Mouse (Mus musculus) lung, embryonic 14.5 days (tissue): ENCODE measurements at regions not wholly inside any gene's neighbourhood (a gene's known extent, or its start where the extent isn't known, plus 50 kb on each side); places are given as distances from the start of the nearest gene placed in this dataset.

ENCODE experiments used
- ATAC-seq: fragments of 200-750 bp; cut with Nextera tagmentation; 2 replicates; pipeline ENCODE4 v1.8.0; 2017; ENCODE audit warnings: mild to moderate bottlenecking, moderate TSS enrichment, moderate library complexity; ENCODE audit not compliant: insufficient read depth
- DNase-seq: peaks from one replicate; pipeline ENCODE4 v3.0.0-alpha.2; 2015
- H3K27ac ChIP-seq: fragments of 300-500 bp; sonication (generic); 2 replicates; pipeline ENCODE4 v1.5.1; 2014; ENCODE audit warnings: low read depth, mild to moderate bottlenecking, moderate library complexity
- H3K27me3 ChIP-seq: fragments of 300-500 bp; sonication (generic); 2 replicates; pipeline ENCODE4 v1.6.1; 2014; ENCODE audit warnings: low read length, control low read depth; ENCODE audit not compliant: insufficient read depth
- H3K36me3 ChIP-seq: fragments of 300-500 bp; sonication (generic); 2 replicates; pipeline ENCODE4 v1.6.1; 2014; ENCODE audit warnings: control low read depth; ENCODE audit not compliant: insufficient read depth
- H3K4me1 ChIP-seq: fragments of 300-500 bp; sonication (generic); 2 replicates; pipeline ENCODE4 v1.6.1; 2014; ENCODE audit warnings: antibody characterized with exemption, control low read depth; ENCODE audit not compliant: insufficient read depth
- H3K4me2 ChIP-seq: fragments of 300-500 bp; sonication (generic); 2 replicates; pipeline ENCODE4 v1.6.1; 2014; ENCODE audit warnings: mild to moderate bottlenecking
- H3K4me3 ChIP-seq: fragments of 300-500 bp; sonication (generic); 2 replicates; pipeline ENCODE4 v1.5.1; 2014; ENCODE audit warnings: low read depth, low read length
- H3K9ac ChIP-seq: fragments of 300-500 bp; sonication (generic); 2 replicates; pipeline ENCODE4 v1.6.1; 2014
- H3K9me3 ChIP-seq: fragments of 300-500 bp; sonication (generic); 2 replicates; pipeline ENCODE4 v1.6.1; 2016; ENCODE audit warnings: low read depth, low read length, control low read depth
- CTCF ChIP-seq: IDR thresholded peaks from 2 replicates; pipeline ENCODE4 v1.5.1; 2016; ENCODE audit warnings: antibody characterized with exemption, low read depth
- WGBS: fragments of 180-500 bp; shearing (Covaris S2); extraction: QIAGEN DNeasy Blood & Tissue Kit; methylation state at CpG from one replicate; pipeline ENCODE4 v1.1.7; 2014; 5-methylcytosine and 5-hydroxymethylcytosine counted together

- no peaks in the 10 kb centered on the region for H3K9me3 ChIP-seq
- 69% methylated on average over 5 of the region's 5 CpGs for WGBS
- H3K4me3 ChIP-seq, result no peak overlapping the region
- no peaks in the 10 kb centered on the region for H3K4me1 ChIP-seq
- H3K36me3 ChIP-seq, result no peaks in the 10 kb centered on the region
- no peak overlapping the region for H3K4me2 ChIP-seq
- DNase-seq, result peak; percentile 2
- H3K9ac ChIP-seq, result no peak overlapping the region
- no peak for TF ChIP-seq CTCF
- ATAC-seq, result no peak
- no peak overlapping the region for H3K27ac ChIP-seq
- no peaks in the 10 kb centered on the region for H3K27me3 ChIP-seq
Measured at GRCm38 (mm10) chr10:97028776-97029175, 412.0 kb downstream of the Btg1 start.

GRCm38 (mm10) chr10:97030996-97031395 lies 414.2 kb downstream of the Btg1 start:
- H3K27me3 ChIP-seq, result no peaks in the 10 kb centered on the region
- H3K4me2 ChIP-seq, result no peak overlapping the region
- H3K4me1 ChIP-seq, result no peaks in the 10 kb centered on the region
- H3K9ac ChIP-seq, result no peak overlapping the region
- no peak for DNase-seq
- 74% methylated on average over 2 of the region's 2 CpGs for WGBS
- H3K4me3 ChIP-seq, result no peak overlapping the region
- ATAC-seq, result no peak
- no peak overlapping the region for H3K27ac ChIP-seq
- no peaks in the 10 kb centered on the region for H3K36me3 ChIP-seq
- no peaks in the 10 kb centered on the region for H3K9me3 ChIP-seq
- TF ChIP-seq CTCF, result no peak

- peak; percentile 65 for DNase-seq
Measured at GRCm38 (mm10) chr10:97035371-97035786, 418.6 kb downstream of the Btg1 start.

GRCm38 (mm10) chr10:97038025-97038424 lies 421.2 kb downstream of the Btg1 start:
- WGBS, result 63% methylated on average over 4 of the region's 4 CpGs
- no peak for ATAC-seq
- no peak for TF ChIP-seq CTCF

More at GRCm38 (mm10) chr10:97035371-97035786, 418.6 kb downstream of the Btg1 start:
- H3K4me3 ChIP-seq, result no peak overlapping the region
- no peaks in the 10 kb centered on the region for H3K27me3 ChIP-seq
- H3K27ac ChIP-seq, result no peak overlapping the region
- WGBS, result 31% methylated on average over 12 of the region's 12 CpGs
- no peaks in the 10 kb centered on the region for H3K4me1 ChIP-seq
- no peaks in the 10 kb centered on the region for H3K9me3 ChIP-seq
- H3K9ac ChIP-seq, result no peak overlapping the region
- H3K4me2 ChIP-seq, result peak overlapping the region; percentile 37
- TF ChIP-seq CTCF, result no peak
- no peak; the same call in 1 of the 2 replicates for ATAC-seq
- no peaks in the 10 kb centered on the region for H3K36me3 ChIP-seq

GRCm38 (mm10) chr10:97047566-97047965 lies 430.8 kb downstream of the Btg1 start:
- Histone ChIP-seq H3K36me3 (no peaks in the 10 kb centered on the region), H3K27ac (no peak overlapping the region), H3K9ac (no peak overlapping the region), H3K27me3 (no peaks in the 10 kb centered on the region), H3K4me1 (no peaks in the 10 kb centered on the region), H3K4me3 (no peak overlapping the region), H3K4me2 (no peak overlapping the region), H3K9me3 (peaks cover 4% of the 10 kb centered on the region; the same call in 1 of the 2 replicates)
- TF ChIP-seq CTCF, result no peak
- ATAC-seq (no peak), DNase-seq (no peak)
- 88% methylated on average over 2 of the region's 2 CpGs for WGBS

More at GRCm38 (mm10) chr10:97038025-97038424, 421.2 kb downstream of the Btg1 start:
- H3K9me3 ChIP-seq, result no peaks in the 10 kb centered on the region
- DNase-seq, result no peak
- H3K27ac ChIP-seq, result no peak overlapping the region
- no peak overlapping the region for H3K9ac ChIP-seq
- no peak overlapping the region for H3K4me2 ChIP-seq
- H3K4me3 ChIP-seq, result no peak overlapping the region
- no peaks in the 10 kb centered on the region for H3K36me3 ChIP-seq
- H3K27me3 ChIP-seq, result no peaks in the 10 kb centered on the region
- no peaks in the 10 kb centered on the region for H3K4me1 ChIP-seq

- H3K4me1 ChIP-seq, result no peaks in the 10 kb centered on the region
- no peak for TF ChIP-seq CTCF
- H3K27me3 ChIP-seq, result no peaks in the 10 kb centered on the region
- H3K4me2 ChIP-seq, result no peak overlapping the region
- no peak overlapping the region for H3K27ac ChIP-seq
- WGBS, result 80% methylated on average over 2 of the region's 2 CpGs
- no peaks in the 10 kb centered on the region for H3K36me3 ChIP-seq
- peaks cover 4% of the 10 kb centered on the region; the same call in 1 of the 2 replicates for H3K9me3 ChIP-seq
- H3K9ac ChIP-seq, result no peak overlapping the region
- ATAC-seq (no peak), DNase-seq (no peak)
- no peak overlapping the region for H3K4me3 ChIP-seq
Measured at GRCm38 (mm10) chr10:97047996-97048395, 431.2 kb downstream of the Btg1 start.

GRCm38 (mm10) chr10:97054472-97054871 lies 424.9 kb upstream of the Dcn start:
- Histone ChIP-seq H3K4me3 (no peak overlapping the region), H3K9me3 (no peaks in the 10 kb centered on the region), H3K36me3 (no peaks in the 10 kb centered on the region), H3K4me1 (no peaks in the 10 kb centered on the region), H3K27ac (no peak overlapping the region), H3K4me2 (no peak overlapping the region), H3K27me3 (no peaks in the 10 kb centered on the region), H3K9ac (no peak overlapping the region)
- DNase-seq, result no peak
- ATAC-seq, result no peak
- TF ChIP-seq CTCF, result no peak
- 86% methylated on average over 3 of the region's 3 CpGs for WGBS

- no peak overlapping the region for H3K4me2 ChIP-seq
- no peaks in the 10 kb centered on the region for H3K4me1 ChIP-seq
- no peak for TF ChIP-seq CTCF
- no peaks in the 10 kb centered on the region for H3K36me3 ChIP-seq
- DNase-seq (no peak), ATAC-seq (no peak)
- H3K27ac ChIP-seq, result no peak overlapping the region
- no peaks in the 10 kb centered on the region for H3K9me3 ChIP-seq
- no peak overlapping the region for H3K4me3 ChIP-seq
- H3K27me3 ChIP-seq, result no peaks in the 10 kb centered on the region
- H3K9ac ChIP-seq, result no peak overlapping the region
- WGBS, result 67% methylated on average over 3 of the region's 3 CpGs
Measured at GRCm38 (mm10) chr10:97061961-97062360, 417.4 kb upstream of the Dcn start.
